Mouse (Mus musculus) inflammation-experienced regulatory T-cells (primary cell): Measurements from ENCODE around the gene Trpd52l3. TPM values are rescaled to one million over a fixed set of nuclear protein-coding genes. Genes with fewer than 3 reads are reported as not detected.

Experiments used
- polyA plus RNA-seq, 2 experiments: library from polyadenylated mRNA; unstranded; fragments of 100-300 nt; shearing (Covaris generic); gene quantifications; one replicate each; pipeline ENCODE4 v1.2.1; 2017

Trpd52l3 gene
- not detected for polyA plus RNA-seq

GRCm38 (mm10) chr19:30003621-30004020 is at the start of gene Trpd52l3:
Gene Trpd52l3 (plus strand): TSS chr19:30003790.

GRCm38 (mm10) chr19:30029894-30030635 is 26.5 kb downstream of the Trpd52l3 start, which contains the start of gene Uhrf2:
Gene Uhrf2 (plus strand): TSS chr19:30030513.

Other genes starting within 250 kb of the Trpd52l3 start
- 10 to 100 TPM in 1 of 2 experiments, 1 to 10 TPM in 1; 8.1 to 11.1 TPM for gene 9930021J03Rik, start 197.8 kb upstream of the Trpd52l3 start, polyA plus RNA-seq
- 10 to 100 TPM in 1 of 2 experiments, 1 to 10 TPM in 1; 9.1 to 12.4 TPM for gene Ranbp6, start 190.8 kb upstream of the Trpd52l3 start, polyA plus RNA-seq
- 1 to 10 TPM in 1 of 2 experiments, under 1 TPM in 1; 0.31 to 4.4 TPM for gene Il33, start 78.7 kb upstream of the Trpd52l3 start, polyA plus RNA-seq
- 100 to 1,000 TPM in 1 of 2 experiments, 10 to 100 TPM in 1; 92.4 to 102 TPM for gene Uhrf2, start 26.7 kb downstream of the Trpd52l3 start, polyA plus RNA-seq
- gene Gldc, start 171.6 kb downstream of the Trpd52l3 start, polyA plus RNA-seq, result under 1 TPM; 0.17 to 0.83 TPM
- gene Mbl2, start 229.2 kb downstream of the Trpd52l3 start, polyA plus RNA-seq, result not detected